Mouse (Mus musculus): Measurements from ENCODE around the gene Map3k20. TPM values are rescaled to one million over a fixed set of nuclear protein-coding genes. Genes with fewer than 3 reads are reported as not detected.

Map3k20 gene
- polyA plus RNA-seq, 1 experiment from 2014 or later = 7.4 TPM

GRCm38 (mm10) chr2:72285888-72286661 lies 638 bp downstream of the Map3k20 start:
- peak; percentile 50 for DNase-seq (ENCODE audit: low spot score)

GRCm38 (mm10) chr2:72287142-72287541 lies 1.7 kb downstream of the Map3k20 start:
- peaks cover 3% of the 10 kb centered on the region; the same call in 1 of the 2 replicates for H3K27me3 ChIP-seq (ENCODE audit: insufficient read depth, poor library complexity, severe bottlenecking)
- H3K27ac ChIP-seq = no peak overlapping the region
- H3K36me3 ChIP-seq = no peaks in the 10 kb centered on the region
- H3K4me3 ChIP-seq = no peak overlapping the region
- no peaks in the 10 kb centered on the region for H3K9me3 ChIP-seq
- no peak for DNase-seq (ENCODE audit: low spot score)
- H3K4me1 ChIP-seq (replicated peaks) = peaks cover 24% of the 10 kb centered on the region
- WGBS = 73% methylated on average over 4 of the region's 4 CpGs

More at GRCm38 (mm10) chr2:72285888-72286661, 638 bp downstream of the Map3k20 start:
- Histone ChIP-seq H3K4me1 (replicated peaks) (peaks cover 24% of the 10 kb centered on the region), H3K9me3 (no peaks in the 10 kb centered on the region), H3K36me3 (no peaks in the 10 kb centered on the region), H3K27ac (peak overlapping the region; percentile 95), H3K27me3 (ENCODE audit: insufficient read depth, poor library complexity, severe bottlenecking) (peaks cover 3% of the 10 kb centered on the region; the same call in 1 of the 2 replicates), H3K4me3 (peak overlapping the region; percentile 93)
- 2% methylated on average over 58 of the region's 60 CpGs for WGBS

GRCm38 (mm10) chr2:72288932-72289534 lies 3.6 kb downstream of the Map3k20 start:
- Histone ChIP-seq H3K4me1 (replicated peaks) (peaks cover 24% of the 10 kb centered on the region), H3K9me3 (no peaks in the 10 kb centered on the region), H3K4me3 (no peak overlapping the region), H3K36me3 (no peaks in the 10 kb centered on the region), H3K27me3 (ENCODE audit: insufficient read depth, poor library complexity, severe bottlenecking) (peaks cover 3% of the 10 kb centered on the region; the same call in 1 of the 2 replicates), H3K27ac (no peak overlapping the region)
- no peak for DNase-seq (ENCODE audit: low spot score)
- WGBS = 92% methylated on average over 11 of the region's 11 CpGs

- Histone ChIP-seq H3K9me3 (no peaks in the 10 kb centered on the region), H3K27me3 (ENCODE audit: insufficient read depth, poor library complexity, severe bottlenecking) (no peaks in the 10 kb centered on the region), H3K4me3 (no peak overlapping the region), H3K4me1 (replicated peaks) (peaks cover 13% of the 10 kb centered on the region), H3K27ac (no peak overlapping the region), H3K36me3 (no peaks in the 10 kb centered on the region)
- WGBS = 72% methylated on average over 1 of the region's 1 CpGs
- DNase-seq (ENCODE audit: low spot score) = no peak
These were observed 5.7 kb downstream of the Map3k20 start for GRCm38 (mm10) chr2:72291103-72291502.

- DNase-seq (ENCODE audit: low spot score) = no peak
These were observed 7.1 kb downstream of the Map3k20 start for GRCm38 (mm10) chr2:72292573-72292972.

GRCm38 (mm10) chr2:72294994-72295393 lies 9.6 kb downstream of the Map3k20 start:
- no peak overlapping the region for H3K4me3 ChIP-seq
- 76% methylated on average over 6 of the region's 6 CpGs for WGBS
- peaks cover 4% of the 10 kb centered on the region; the same call in 1 of the 2 replicates for H3K4me1 ChIP-seq (replicated peaks)
- no peaks in the 10 kb centered on the region for H3K36me3 ChIP-seq
- H3K27ac ChIP-seq = no peak overlapping the region
- no peak for DNase-seq (ENCODE audit: low spot score)
- H3K27me3 ChIP-seq (ENCODE audit: insufficient read depth, poor library complexity, severe bottlenecking) = no peaks in the 10 kb centered on the region
- no peaks in the 10 kb centered on the region for H3K9me3 ChIP-seq

More at GRCm38 (mm10) chr2:72292573-72292972, 7.1 kb downstream of the Map3k20 start:
- Histone ChIP-seq H3K4me1 (replicated peaks) (peaks cover 8% of the 10 kb centered on the region), H3K9me3 (no peaks in the 10 kb centered on the region), H3K4me3 (no peak overlapping the region), H3K27me3 (ENCODE audit: insufficient read depth, poor library complexity, severe bottlenecking) (no peaks in the 10 kb centered on the region), H3K36me3 (no peaks in the 10 kb centered on the region), H3K27ac (no peak overlapping the region)
- 89% methylated on average over 8 of the region's 8 CpGs for WGBS

GRCm38 (mm10) chr2:72296984-72297715 lies 11.7 kb downstream of the Map3k20 start:
- no peak for DNase-seq (ENCODE audit: low spot score)
- Histone ChIP-seq H3K36me3 (no peaks in the 10 kb centered on the region), H3K4me1 (replicated peaks) (peaks cover 4% of the 10 kb centered on the region; the same call in 1 of the 2 replicates), H3K27ac (no peak overlapping the region), H3K9me3 (no peaks in the 10 kb centered on the region), H3K4me3 (no peak overlapping the region), H3K27me3 (ENCODE audit: insufficient read depth, poor library complexity, severe bottlenecking) (no peaks in the 10 kb centered on the region)
- 86% methylated on average over 10 of the region's 10 CpGs for WGBS

GRCm38 (mm10) chr2:72297716-72298082 lies 12.3 kb downstream of the Map3k20 start:
- Histone ChIP-seq H3K9me3 (no peaks in the 10 kb centered on the region), H3K27ac (no peak overlapping the region), H3K27me3 (ENCODE audit: insufficient read depth, poor library complexity, severe bottlenecking) (no peaks in the 10 kb centered on the region), H3K36me3 (no peaks in the 10 kb centered on the region), H3K4me1 (replicated peaks) (peaks cover 4% of the 10 kb centered on the region; the same call in 1 of the 2 replicates), H3K4me3 (no peak overlapping the region)
- 68% methylated on average over 10 of the region's 10 CpGs for WGBS
- DNase-seq (ENCODE audit: low spot score) = peak; percentile 26

- Histone ChIP-seq H3K27ac (no peak overlapping the region), H3K9me3 (no peaks in the 10 kb centered on the region), H3K36me3 (no peaks in the 10 kb centered on the region), H3K4me3 (no peak overlapping the region), H3K4me1 (replicated peaks) (peaks cover 4% of the 10 kb centered on the region; the same call in 1 of the 2 replicates), H3K27me3 (ENCODE audit: insufficient read depth, poor library complexity, severe bottlenecking) (no peaks in the 10 kb centered on the region)
- 65% methylated on average over 4 of the region's 4 CpGs for WGBS
- no peak for DNase-seq (ENCODE audit: low spot score)
These were observed 13.0 kb downstream of the Map3k20 start for GRCm38 (mm10) chr2:72298406-72298805.

- peaks cover 4% of the 10 kb centered on the region; the same call in 1 of the 2 replicates for H3K4me1 ChIP-seq (replicated peaks)
- no peak overlapping the region for H3K4me3 ChIP-seq
- no peak overlapping the region for H3K27ac ChIP-seq
- 92% methylated on average over 9 of the region's 9 CpGs for WGBS
- H3K9me3 ChIP-seq = 0 out of 2 replicates have a peak, but pooled peaks cover 3% of the 10 kb centered on the region
- H3K36me3 ChIP-seq = peaks cover 14% of the 10 kb centered on the region; the same call in 1 of the 2 replicates
- DNase-seq (ENCODE audit: low spot score) = no peak
- no peaks in the 10 kb centered on the region for H3K27me3 ChIP-seq (ENCODE audit: insufficient read depth, poor library complexity, severe bottlenecking)
These were observed 15.9 kb downstream of the Map3k20 start for GRCm38 (mm10) chr2:72301194-72301916.

- no peak overlapping the region for H3K27ac ChIP-seq
- H3K4me1 ChIP-seq (replicated peaks) = no peaks in the 10 kb centered on the region
- H3K9me3 ChIP-seq = 0 out of 2 replicates have a peak, but pooled peaks cover 3% of the 10 kb centered on the region
- DNase-seq (ENCODE audit: low spot score) = no peak
- peaks cover 14% of the 10 kb centered on the region; the same call in 1 of the 2 replicates for H3K36me3 ChIP-seq
- WGBS = 94% methylated on average over 7 of the region's 7 CpGs
- no peaks in the 10 kb centered on the region for H3K27me3 ChIP-seq (ENCODE audit: insufficient read depth, poor library complexity, severe bottlenecking)
- no peak overlapping the region for H3K4me3 ChIP-seq
These were observed 20.3 kb downstream of the Map3k20 start for GRCm38 (mm10) chr2:72305738-72306137.

GRCm38 (mm10) chr2:72308351-72308750 lies 22.9 kb downstream of the Map3k20 start:
- WGBS = 93% methylated on average over 5 of the region's 5 CpGs
- Histone ChIP-seq H3K36me3 (peaks cover 14% of the 10 kb centered on the region; the same call in 1 of the 2 replicates), H3K9me3 (0 out of 2 replicates have a peak, but pooled peaks cover 3% of the 10 kb centered on the region), H3K4me1 (replicated peaks) (no peaks in the 10 kb centered on the region), H3K27me3 (ENCODE audit: insufficient read depth, poor library complexity, severe bottlenecking) (no peaks in the 10 kb centered on the region), H3K4me3 (no peak overlapping the region), H3K27ac (no peak overlapping the region)
- DNase-seq (ENCODE audit: low spot score) = no peak

Data from hindbrain, embryonic 10.5 days (tissue).